Mouse (Mus musculus) megakaryocyte-erythroid progenitor cell, adult 5-6 weeks (primary cell): ENCODE data around the gene Tenm2. TPM values are rescaled to one million over a fixed set of nuclear protein-coding genes. Genes with fewer than 3 reads are reported as not detected.

Experiments used
- ATAC-seq: replicated peaks from 2 replicates; pipeline ENCODE4 v1.8.0; 2016; ENCODE audit warnings: mild to moderate bottlenecking, inconsistent platforms; ENCODE audit not compliant: severe bottlenecking, poor library complexity, low FRiP score, low TSS enrichment
- total RNA-seq, 2 experiments: library from RNA; stranded (forward) in 1 of 2; stranded (reverse) in 1 of 2; fragments of 200-1000, 215-1000 nt in 1 of 2; fragments of >200 nt in 1 of 2; fragmentation: Nextera tagmentation in 1 of 2; gene quantifications; 2 replicates each; pipeline ENCODE4 v1.2.3; 2014 to 2017

Gene Tenm2
- total RNA-seq (2014; fragmentation: Nextera tagmentation) (not detected in 2 replicates), total RNA-seq (2017) (not detected in 2 replicates)

DNA sequence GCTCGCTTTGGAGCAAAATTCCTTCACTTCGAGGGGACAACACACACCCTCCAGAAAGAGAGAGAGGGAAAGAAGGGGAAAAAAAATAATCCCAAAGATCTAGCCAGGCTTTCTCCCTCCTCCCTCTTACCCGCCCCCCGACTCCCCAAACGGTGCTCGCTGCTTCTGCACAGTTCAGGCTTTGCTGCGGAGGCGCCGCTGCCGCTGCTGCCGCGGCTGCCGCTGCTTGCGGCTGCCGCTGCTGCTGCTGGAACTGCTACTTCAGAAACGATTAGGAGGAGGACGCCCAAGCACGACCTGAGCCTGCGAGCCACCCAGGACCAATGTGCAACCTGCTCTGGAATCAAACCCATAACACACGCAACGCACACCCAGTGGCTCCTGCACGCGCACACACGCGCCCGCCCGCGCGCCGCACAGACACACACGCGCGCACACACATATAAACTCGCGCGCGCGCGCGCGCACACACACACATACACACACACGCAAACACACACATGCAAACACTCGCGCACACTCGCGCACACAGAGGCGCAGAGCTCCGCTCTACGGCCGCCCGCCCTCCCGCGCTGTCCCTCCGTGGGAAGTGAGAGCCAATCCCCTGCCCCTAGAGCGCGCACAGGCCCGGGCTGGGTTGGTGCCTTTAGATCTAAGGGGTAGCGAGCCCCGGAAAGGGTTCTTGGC is at the start of gene Tenm2:
Tenm2 (minus strand) TSS at position 51 of the 687 bp plus-strand sequence.
- ATAC-seq: no peak

DNA sequence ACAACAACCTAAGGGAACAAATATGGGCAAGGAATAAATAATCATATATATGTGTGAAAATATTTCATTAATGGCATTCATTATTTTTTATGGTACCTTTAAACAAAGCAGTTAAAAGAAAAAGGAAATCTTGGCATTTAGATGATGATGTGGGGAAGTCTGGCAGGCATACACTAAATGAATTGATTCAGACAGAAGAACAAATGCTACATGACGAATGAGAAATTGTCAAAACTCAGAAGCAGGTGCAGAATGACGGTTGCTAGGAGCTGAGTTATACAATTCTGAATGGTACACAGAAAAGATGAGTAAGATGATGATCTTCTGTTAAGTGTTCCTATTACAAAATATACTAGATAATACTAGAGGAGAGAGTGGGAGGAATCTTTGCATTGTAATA is 49.4 kb upstream of the Tenm2 start:
- ATAC-seq: no peak

DNA sequence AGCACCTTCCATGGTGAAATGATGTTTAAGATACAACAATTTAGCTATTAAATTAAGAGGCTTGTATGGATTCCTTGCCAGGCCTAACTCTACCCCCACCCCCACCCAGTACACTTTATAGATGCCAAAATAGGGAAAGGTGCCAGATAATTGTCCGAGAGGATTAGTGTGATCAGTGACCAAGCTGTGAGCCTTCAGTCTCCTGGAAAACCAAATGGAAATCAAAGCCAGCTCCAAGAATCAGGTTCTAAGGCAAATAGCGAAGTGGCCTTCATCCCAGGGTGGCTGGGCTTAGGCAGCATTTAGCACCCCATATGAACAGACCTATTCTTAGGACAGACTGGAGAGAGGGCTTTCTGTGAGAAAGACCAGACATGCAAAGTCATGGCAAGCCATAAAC is 13.0 kb upstream of the Tenm2 start:
- ATAC-seq: no peak

DNA sequence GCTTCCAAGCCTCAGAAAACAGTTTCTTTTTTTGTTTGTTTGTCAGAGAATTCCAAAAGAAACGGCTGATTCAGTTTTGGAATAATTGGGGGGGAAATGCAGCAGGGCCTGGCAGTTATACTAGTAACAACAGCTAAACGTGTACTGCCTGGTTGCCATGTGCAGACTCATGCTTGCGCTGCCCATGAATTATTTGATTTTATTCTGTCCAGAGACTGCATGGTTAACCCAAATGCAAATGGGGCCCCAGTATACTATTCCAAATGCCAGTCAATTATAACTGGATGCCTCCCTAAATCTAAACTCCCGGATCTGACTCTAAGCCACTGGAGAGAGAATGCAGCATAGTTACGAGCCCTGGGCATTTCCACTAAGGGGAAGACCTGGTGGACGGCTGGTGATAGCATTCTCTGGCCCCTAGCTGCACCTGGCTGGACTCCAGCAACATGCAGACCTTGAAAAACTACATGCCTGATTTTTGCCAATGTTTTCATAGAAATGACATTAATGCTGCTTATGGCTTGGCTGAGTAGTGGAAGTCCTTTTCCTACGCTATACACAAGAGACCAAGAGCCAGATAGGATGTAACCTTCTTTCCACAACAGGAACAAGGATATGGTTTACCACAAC is 1.4 kb upstream of the Tenm2 start:
- no peak for ATAC-seq

DNA sequence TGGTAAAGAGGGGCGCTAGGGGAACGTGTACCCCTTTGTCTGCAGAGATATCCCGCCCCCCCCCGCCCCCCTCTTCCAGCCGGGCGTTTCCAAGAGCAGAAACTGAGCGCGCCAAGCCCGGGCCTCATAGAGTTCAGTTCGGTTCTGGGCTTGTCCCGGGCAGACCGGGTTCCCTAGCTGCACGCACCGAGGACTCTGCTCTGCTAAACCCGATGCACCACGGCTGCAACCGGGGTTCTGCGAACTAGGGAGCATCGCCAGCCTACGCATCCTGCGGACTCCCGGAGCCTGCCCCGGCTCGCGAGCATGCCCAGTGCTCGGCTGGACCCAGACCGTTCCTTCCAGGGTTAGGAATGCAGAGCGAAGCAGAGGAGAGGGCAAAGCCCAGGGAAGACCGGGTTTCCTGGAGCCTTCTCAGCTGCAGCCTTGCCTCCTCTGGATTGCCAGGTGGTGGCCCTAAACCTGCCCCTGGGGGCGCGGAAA is 878 bp upstream of the Tenm2 start:
- ATAC-seq: no peak

DNA sequence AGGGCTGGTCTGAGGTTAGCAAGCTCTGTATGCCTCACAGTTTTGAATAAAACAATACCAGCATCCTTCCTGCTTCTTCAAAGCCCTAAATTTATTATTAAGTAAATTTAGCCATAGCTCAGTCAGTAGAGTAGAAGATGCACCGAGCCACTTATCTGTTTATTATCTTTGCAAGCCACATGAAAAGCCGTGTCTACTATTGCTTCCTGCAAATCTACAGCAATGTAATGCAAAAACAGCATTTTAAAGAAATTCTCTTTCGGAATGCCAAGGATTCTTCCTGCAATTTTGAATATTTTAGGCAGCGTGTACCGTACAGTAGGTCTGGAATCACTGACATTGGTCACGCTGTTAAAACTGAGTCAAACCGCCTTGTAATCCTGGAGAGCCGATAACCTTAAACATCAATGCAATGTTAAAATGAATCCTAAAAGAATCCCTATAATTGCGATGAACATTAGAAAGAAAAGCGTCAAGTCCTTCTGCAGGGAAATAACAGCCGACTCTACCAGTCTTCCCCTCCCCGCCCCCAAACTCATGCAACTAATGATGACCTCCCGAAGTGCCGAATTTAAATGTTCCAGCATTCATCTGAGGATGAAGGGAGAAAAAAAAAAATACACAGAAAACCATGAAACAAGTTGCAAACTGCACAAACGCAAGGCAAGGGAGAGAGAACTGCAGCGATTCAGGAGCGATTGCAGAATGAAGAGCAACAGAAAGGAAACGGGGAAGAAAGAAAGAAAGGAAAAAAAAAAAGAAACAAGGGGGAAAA is 556 bp downstream of the Tenm2 start:
- no peak for ATAC-seq

DNA sequence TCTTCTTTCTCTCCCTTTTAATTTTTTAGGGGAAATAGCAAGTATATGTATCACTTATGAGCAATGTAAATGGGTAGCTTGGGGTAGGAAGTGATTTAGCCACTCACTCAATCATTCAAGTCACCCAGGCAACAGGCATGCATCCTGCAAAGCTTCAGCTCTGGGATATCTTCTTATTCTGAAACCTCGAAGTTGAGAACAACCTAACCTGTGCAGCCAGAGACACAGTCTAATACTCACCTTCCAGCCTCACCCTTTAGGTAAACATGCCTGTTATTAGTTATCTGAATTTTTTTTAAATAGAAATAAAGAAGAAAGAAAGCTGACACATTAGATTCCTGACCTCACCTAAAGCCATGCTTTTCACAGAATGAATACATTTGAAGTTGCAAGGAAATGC is 8.4 kb downstream of the Tenm2 start:
- ATAC-seq: no peak

DNA sequence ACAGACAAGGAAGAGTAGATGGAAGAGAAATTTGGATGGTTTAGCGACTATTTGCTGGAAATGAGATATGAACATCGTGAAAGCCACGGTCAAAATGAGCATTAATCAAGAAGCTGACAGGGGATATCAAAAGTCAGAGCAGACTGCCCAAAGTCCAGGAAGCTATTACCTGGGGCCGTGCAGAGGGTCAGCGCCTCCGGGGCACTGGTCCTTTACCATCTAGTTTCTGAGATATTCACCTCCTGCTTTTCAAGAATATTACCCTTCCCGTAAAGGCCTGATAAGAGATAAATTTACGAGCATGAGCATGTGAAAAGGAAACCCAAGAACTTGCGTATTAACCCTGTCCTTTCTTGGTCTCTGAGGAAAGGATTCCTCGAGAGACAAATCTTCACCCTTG is 8.8 kb downstream of the Tenm2 start:
- no peak for ATAC-seq

DNA sequence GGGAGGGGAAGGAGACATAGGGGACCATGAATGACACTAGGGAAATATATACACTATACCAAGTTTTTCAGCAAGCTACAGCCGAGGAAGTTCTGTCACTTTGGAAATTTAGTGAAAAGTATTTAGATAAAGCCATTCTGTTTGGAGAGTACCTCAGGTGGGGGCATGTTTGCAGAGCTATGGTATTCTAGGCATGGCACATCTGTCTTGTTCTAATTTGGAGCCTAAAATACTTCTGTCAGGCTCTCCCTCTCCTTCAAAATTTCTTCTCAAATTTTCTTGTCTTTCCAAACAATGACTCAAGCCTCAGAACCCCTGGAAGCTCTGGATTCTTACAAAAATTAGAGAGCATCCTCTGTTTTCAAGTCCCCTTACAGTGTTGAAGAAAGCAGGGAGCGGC is 13.0 kb downstream of the Tenm2 start:
- no peak for ATAC-seq

DNA sequence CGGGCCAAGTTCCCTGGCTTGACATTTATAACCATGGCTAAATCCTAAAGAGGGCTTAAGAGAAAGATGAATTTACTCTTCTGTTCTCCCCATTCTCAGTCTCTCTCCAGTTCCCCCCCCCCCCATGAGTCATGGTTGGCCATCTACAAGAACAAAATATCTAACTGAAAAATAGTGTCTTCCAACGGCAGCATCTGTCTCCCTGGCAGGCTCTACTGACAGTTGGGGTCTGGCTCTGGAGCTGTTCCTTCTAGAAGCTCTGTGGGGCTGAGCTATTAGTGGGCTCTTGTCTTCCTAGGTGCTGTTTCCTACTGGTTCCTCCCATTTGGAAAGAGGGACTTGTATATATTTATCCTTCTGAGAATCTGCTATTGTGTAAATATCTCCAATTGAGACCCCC is 13.7 kb downstream of the Tenm2 start:
- no peak for ATAC-seq

DNA sequence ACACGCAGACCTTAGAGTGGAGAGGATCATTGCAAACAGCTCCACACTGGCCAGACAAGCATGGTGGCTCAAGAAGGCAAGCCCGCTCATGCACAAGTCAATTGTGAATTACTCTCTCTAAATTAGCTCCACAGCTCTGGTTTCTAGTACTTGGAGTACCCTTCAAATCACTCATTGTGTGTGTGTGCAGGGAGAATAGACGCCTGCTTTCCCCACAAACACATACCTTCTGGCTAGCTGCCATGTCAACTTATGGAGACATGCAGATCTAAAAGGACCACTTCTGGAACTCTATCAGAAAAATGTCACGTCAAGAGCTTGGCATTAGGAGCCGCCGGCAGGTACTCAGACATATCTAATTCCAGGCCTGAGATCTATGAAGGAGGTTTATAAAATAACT is 14.8 kb downstream of the Tenm2 start:
- ATAC-seq: no peak

DNA sequence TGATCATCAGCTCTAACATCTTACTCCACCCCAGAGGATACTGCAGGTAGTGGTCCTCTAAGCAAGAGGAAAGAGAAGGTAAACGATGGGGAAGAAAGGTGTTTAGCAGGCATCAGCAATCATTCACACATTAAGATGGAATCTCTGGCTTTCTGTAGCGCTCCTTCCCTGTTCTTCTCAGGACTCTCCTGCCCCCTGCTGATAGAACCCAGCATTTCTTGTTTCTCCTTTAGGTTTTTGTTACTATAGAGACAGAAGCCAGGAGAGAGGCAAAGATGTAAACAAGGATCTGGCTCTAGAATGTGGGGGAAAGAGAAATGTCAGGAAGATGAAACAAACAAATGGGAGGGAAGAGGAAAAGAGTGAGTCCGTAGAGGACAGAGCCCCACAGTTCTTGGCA is 49.6 kb downstream of the Tenm2 start:
- no peak for ATAC-seq

DNA sequence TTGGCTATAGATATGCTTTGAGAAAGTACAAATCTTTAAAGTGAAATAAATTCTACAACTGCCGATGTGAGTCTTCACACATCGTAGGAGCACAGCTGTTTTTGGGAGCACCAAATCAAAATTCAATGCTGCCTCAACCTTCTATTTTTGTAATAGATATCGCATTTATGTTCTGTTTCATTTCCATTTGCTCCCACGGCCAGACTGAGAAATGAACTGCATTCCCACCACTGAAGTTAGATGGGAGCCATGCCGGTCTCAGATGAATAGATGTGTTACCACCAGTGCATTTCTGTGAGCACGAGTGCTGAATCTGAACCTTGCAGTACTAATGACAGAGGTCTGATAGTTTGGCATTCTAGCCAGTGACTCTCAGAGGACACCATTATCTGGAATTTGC is 58.3 kb downstream of the Tenm2 start:
- no peak for ATAC-seq

DNA sequence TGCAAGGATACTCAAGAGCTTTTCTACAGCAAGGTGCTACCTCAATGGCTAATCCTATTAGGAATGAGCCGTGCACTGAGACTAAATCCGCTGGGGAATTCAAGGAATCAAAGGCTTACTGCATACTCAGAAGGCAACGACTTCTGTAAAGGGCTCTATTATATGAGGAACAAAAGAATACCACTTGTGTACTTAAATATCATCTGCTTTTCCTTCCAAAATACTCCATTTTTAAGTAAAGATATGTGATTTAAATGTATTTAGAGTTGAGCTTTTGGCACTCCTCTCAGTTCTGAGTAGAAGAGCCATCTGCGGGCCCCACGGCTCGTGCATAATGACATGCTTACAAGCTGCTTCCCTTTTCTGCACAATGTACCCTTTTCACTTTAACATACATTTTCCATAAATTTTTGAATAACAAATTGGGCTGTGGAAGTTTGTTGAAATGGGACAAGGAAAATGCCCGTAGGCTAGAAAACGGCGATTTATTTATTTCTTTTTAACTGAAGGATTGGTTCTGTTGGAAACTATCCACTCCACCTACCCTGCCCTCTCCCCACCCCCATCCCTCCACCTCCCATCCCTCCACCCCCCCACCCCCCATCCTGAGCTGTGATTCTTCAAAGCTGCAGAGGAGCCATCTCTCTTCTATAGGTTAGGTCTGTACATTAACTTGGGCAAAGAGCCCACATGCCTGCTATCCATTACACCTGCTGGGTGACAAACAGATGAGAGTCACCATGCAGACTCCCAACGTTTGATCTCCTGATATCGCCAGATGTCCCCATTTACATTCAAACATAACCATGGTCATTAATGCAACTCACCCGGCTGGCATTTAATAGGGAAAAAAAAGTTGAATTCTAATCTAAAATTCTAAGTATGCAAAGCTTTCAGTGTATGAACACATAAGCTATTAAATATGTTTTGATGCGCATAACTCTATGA is 81.6 kb downstream of the Tenm2 start:
- ATAC-seq: no peak

DNA sequence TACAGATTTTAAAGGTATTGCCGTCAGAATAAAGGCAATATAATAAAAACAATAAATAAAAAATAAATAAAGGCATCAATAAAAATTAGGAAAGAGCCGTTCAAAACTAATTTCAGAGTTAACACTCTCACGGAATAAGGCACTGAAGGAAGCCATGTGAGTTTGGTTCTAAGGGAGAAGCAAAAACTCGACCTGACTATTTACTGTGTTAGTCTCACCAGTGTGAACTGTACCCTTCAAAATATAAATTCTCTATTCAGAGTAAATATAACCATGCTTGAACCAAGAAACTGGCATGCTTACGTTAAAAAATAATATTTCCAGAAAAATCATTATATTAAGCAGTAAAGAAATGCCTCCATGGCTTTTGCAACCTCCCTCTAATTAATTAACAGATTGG is 82.4 kb downstream of the Tenm2 start:
- ATAC-seq: no peak

DNA sequence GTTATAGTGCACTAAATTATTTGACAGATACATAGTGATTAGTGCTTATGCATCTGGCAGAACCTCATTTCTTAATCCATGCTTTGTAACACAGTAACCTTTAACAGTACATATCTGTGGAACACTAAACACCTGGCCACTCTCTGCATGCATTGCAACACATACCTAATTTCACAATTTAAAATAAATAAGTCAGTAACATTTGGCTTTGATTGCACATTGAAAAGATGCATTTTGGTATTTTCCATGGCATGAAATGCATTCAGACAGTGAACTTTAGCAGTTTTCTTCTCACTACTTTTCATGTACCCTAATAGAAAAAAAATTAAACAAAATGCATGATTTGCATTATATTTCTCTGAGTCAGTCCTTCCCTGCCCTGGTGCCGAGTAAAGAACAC is 85.8 kb downstream of the Tenm2 start:
- no peak for ATAC-seq

DNA sequence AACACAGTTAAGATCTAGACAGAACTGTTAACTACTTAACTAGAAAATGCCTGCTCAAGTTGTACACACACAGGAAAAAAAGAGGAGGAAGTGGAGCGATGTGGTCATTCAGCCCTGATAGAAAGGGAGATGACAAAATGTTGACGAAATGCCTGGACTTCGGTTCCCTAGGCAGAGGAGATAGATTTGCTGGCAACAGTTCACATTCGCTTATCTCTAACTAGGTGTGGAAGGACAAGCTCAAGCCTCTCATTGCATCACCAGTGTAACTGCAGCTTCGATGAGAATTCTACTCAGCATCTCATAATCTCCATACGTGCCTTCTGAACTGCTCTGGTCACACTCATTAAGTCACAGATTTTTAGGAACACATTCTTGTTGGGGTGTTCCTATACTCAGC is 91.8 kb downstream of the Tenm2 start:
- no peak for ATAC-seq

DNA sequence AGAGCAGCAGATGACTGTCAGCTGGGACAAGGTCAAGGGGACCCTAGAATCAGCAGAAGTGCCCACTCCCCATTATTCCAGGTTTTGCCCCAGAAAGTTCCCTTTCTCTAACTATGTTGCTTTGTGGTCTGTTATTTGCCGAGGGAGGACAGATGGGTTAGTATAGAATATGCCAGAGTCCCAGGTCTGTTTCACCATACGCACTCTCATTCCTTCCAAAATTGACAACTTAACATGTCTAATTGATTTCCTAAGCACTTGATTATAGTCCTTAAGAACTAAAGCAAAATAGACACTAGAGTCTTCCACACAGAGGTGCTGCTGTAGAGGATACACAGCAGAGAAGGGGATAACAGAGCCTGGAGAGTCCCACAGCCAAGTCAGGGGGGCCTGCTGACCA is 92.3 kb downstream of the Tenm2 start:
- no peak for ATAC-seq

DNA sequence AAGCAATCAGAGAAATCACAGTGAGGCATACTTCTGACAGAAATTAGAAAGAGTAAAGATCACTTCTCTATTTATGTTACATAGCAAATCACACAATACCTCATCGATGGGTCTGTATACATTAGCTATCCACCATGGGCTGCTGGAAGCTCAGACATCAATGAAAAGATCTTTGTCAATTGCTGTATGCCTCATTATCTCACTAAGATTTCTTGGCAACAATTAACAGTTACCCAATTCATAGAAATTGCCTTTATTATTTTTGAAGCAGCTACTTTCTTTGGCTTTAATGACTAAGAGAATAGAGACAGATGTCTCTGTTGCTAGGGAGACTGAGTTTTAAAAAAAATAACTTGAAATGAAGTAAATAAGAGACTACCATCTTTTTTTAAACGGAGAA is 106.9 kb downstream of the Tenm2 start:
- ATAC-seq: no peak

DNA sequence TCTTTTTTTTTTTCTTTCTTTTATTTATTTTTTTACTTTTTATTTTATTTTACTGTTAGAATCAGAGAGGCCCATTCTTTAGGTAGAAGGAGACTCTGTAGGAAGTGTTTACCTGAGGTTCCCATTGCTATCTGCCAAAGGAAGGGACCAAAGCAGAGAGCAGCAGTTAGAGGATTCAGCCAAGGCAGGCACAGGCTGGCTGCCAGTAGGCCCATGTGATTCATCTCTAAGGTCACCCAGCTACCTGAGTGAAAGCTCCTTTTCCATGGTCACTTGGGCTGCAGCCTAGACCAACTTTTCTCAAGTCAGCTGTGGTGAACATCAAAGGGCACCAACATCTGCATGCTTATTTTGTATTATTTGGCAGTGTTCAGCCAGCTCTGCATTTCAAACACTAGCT is 117.7 kb downstream of the Tenm2 start:
- ATAC-seq: no peak
